Mouse (Mus musculus) kidney, adult 18-20 months (tissue): Measurements from ENCODE around the gene D930007J09Rik.

Experiments
- DNase-seq: peaks from one replicate; pipeline ENCODE4 v3.0.0; 2021

Gene D930007J09Rik

GRCm38 (mm10) chr13:32819241-32819640, 16.6 kb upstream of the D930007J09Rik start:
- DNase-seq, result no peak

DNA sequence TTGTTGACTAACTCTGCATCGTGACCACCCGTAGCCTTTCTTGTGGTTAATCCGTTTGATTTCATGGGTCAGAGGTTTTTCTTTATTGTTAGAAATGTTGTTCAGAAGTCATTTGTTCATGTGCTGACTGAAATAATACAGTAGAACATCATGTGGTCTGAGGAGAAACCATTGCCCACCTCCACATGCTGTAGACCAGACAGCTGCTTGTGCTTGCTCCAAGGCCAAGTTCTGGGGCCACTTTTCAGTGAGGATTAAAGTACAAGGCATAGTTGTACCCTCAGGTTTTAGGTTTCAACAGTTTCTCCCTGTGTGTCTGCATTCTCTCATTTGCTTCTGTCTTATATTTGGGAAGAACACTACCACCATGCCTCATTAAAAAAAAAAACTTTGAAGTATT, 5.0 kb upstream of the D930007J09Rik start:
- DNase-seq, result no peak

DNA sequence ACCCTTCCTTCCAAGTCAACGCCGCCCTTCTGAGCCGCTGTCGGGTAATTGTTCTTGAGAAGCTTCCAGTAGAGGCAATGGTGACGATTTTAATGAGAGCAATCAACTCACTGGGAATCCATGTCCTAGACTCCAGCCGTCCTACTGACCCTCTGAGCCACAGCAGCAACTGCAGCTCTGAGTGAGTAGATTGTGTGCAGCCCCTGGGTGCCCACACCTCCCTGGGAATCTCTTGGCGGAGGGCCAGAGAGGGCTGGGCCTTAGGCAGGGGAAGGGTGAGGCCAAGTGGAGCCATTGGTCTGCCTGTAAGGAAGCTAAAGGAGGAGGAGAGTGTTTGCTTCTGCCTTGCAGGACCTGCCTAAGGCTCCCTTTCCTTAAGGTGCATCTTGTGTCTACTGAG, 4.2 kb upstream of the D930007J09Rik start:
- no peak for DNase-seq

- DNase-seq, result no peak
Measured at GRCm38 (mm10) chr13:32803701-32804345, 1.2 kb upstream of the D930007J09Rik start.

GRCm38 (mm10) chr13:32801693-32802221, 892 bp downstream of the D930007J09Rik start, which contains the start of gene Wrnip1:
Gene Wrnip1 (plus strand): TSS chr13:32802038.
- peak; percentile 95 for DNase-seq

GRCm38 (mm10) chr13:32800859-32801258, 1.8 kb downstream of the D930007J09Rik start:
- DNase-seq, result no peak

DNA sequence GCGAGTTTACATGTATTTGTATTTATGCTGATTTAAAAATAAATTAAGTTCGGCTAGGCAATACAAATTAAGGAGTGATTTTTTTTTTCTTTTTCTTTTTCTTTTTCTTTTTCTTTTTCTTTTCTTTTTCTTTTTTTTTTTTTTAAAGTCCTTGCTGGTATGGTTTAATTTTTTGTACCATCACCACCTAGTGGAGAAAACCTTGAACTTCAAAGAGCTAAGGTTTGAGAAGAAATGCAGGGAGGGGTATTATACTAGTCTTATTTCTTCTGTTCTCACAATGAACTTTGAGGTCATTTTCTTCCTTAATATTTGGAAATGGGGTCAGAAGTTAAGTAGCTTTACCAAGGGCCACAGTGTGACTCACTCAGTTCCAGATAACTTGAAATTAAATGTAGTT, 3.5 kb downstream of the D930007J09Rik start:
- DNase-seq, result no peak

- no peak for DNase-seq
Measured at GRCm38 (mm10) chr13:32797085-32797484, 5.6 kb downstream of the D930007J09Rik start.

DNA sequence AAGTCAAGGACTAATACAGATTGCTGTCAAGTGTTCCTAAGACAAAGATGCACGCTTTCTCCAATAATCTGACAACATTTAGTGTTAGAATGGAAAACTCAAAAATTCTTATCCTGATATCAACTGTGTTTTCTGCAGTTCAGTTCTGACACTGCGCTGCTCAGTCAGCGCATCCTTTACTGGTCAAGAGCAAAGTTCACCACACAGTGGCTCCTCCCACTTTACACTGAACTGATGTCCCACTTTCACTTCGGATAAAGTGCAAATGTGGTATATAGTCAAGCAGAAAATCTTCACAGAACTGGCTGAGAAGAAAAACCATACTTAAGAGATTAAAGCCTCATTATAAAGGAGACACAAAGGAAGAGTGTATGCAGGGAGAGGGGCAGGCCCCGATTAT, 7.5 kb downstream of the D930007J09Rik start:
- DNase-seq, result peak; percentile 46

DNA sequence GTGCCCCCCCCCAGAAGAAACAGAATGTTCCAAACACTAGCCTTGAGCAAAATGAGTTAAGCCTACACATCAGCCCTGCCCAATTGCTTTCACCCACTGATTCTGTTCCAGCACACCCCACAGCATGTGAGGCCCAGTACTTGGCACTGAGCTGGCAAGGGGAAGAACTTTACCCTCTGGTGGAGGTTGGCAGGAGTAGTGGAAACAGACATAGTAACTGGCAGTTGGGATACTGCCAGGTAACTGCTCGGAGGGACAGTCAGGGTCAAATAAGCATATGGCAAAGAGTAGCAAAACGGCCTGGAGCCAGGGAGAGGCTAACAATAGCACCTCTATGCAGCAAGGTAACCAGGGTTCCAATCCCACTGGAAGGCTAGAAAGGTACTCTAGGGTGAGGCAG, 8.0 kb downstream of the D930007J09Rik start:
- peak; percentile 77 for DNase-seq

DNA sequence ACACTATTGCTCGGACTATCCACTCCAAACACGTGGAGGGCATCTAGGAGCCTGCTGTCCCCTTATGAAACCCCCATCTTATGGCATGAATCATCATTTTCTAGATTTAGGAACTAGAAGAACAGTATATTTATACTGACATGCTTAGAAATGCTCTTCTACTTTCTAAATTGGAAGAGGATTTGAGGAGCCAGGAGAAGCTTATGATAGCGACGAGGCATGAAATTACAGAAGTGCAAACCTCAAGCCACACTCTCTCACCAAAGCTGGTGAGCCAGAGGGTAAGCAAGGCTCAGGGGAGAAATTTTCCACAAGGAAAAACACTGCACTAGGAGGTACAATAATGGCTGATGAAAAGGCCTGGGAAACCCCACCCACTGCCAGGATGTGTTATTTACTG, 12.9 kb downstream of the D930007J09Rik start:
- no peak for DNase-seq

DNA sequence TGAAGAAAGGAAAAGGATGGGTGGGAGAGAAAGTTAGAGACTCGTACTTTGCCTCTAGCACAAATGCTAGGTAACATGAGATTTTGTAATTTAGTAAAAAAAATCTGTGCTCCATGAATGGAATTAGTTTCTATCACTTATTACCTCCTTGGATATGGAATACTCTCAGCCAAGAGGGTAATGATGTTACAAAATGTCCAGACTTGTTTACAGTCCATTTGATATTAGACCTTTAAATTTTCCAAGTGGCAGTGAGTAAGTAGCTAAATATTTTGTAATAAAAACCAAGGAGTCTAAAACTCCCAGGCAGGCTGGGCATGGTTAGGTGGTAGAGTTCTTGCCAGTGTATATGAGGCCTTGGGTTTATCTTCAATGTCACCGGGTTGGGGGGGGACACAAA, 15.1 kb downstream of the D930007J09Rik start:
- no peak for DNase-seq

DNA sequence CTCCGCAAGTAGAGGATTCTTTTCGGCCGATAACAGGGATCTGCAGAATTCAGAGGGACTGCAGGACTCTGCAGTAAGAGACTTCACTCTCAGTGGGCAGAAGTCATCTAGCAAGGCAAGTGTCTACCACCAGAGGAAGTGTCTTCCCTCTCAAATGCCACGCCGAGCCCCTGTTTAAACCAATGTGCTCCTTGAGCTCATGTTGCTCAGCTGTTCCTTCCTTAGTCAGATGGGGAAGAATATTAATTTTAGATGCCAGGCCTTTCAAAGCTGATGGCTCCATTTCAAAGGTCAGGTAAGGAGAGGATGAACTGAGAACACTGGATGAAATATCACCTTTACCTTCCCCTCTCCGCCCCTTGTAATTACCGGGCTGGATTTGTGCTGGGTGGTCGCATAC, 18.8 kb downstream of the D930007J09Rik start, which contains the start of gene Mylk4:
Gene Mylk4, minus strand, starts transcription at position 139 of the 400 bp plus-strand sequence.
- no peak for DNase-seq

DNA sequence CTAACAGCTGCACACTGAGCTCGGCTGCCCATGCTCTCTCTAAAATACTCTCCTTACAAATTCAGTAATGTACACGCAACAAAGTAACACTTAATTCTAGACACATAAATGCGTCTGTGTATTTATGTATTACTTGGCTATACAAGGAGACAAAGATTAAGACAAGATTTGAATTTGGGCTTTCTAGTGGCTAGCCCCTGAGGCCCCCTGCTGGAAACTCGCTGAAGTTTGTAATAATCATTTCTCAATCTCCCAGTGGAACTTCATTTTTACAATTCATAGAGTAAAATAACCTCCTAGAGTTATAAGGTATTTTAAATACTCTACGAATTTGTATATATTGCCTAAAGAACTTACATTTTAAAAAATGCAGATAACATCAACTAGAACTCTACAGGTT, 19.6 kb downstream of the D930007J09Rik start:
- DNase-seq, result no peak

- no peak for DNase-seq
Measured at GRCm38 (mm10) chr13:32778861-32779260, 23.8 kb downstream of the D930007J09Rik start.

DNA sequence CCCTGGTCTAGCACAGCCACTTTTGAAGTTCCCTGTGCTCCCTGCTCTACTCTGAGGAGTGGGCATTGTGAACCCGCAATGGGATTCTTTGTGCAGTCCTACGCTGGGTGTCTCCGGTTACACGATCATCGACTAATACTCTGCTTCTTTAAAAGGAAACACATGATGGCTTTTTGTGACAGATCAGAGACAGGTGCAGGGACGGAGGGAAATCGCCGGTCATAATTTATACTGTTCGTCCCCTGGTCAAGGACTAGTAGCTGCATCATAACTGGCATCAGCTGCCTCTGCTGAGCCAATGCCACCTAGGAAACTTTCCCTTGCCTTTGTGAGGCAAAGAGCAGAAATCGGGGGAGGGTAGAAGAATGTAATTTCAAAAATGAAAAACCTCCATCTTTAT, 26.3 kb downstream of the D930007J09Rik start:
- DNase-seq, result no peak

GRCm38 (mm10) chr13:32775889-32776288, 26.8 kb downstream of the D930007J09Rik start:
- no peak for DNase-seq

DNA sequence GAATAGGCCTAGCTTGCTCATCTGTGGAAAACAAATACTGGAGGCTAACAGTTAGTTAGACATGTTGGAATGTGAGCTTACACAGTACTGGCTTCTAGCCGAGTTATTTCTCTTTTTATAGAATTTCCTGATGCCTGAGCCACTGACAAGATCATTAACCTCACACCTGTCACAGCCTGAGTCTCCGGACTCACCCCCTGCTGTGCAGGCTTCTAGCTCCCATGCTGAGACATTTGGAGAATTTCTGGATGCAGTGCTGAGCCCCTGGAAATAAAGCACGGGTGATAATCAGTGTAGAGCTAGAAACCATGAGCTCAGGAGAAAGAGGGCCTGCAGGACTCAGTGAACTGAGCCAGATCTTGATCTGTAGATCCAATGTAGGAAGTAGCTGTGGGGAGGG, 32.7 kb downstream of the D930007J09Rik start:
- no peak for DNase-seq

- DNase-seq, result peak; percentile 24
Measured at GRCm38 (mm10) chr13:32768104-32768503, 34.5 kb downstream of the D930007J09Rik start.

- no peak for DNase-seq
Measured at GRCm38 (mm10) chr13:32764448-32764847, 38.2 kb downstream of the D930007J09Rik start.

GRCm38 (mm10) chr13:32763141-32763540, 39.5 kb downstream of the D930007J09Rik start:
- DNase-seq, result no peak

GRCm38 (mm10) chr13:32760795-32761194, 41.9 kb downstream of the D930007J09Rik start:
- no peak for DNase-seq

DNA sequence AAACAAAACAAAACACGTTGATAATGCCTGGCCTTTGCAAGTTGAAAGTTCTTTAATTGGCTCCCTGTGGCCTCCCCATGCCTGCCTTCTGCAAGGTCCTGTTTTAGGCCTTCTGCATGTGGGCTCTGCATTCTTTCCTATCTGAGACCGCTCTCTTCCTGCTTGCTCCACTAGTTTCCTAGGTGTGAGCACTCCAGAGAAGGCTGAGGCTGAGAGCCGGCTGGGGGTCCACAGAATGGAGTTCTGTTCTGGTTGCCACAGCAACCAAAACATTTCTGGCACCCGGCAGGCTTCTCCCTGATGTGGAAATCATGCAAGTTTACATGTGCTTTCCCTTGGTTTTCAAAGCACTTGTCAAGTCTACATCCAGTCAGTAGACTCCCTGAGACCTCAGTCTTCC, 43.6 kb downstream of the D930007J09Rik start:
- no peak for DNase-seq
